Mouse (Mus musculus) fat pad, adult 2 months (tissue): ENCODE data around the gene Tent5c.

Source experiments
- DNase-seq: peaks from one replicate; pipeline ENCODE4 v3.0.0-alpha.2; 2011; ENCODE audit warnings: low read depth, low spot score; ENCODE audit errors: extremely low read depth

Tent5c gene

DNA sequence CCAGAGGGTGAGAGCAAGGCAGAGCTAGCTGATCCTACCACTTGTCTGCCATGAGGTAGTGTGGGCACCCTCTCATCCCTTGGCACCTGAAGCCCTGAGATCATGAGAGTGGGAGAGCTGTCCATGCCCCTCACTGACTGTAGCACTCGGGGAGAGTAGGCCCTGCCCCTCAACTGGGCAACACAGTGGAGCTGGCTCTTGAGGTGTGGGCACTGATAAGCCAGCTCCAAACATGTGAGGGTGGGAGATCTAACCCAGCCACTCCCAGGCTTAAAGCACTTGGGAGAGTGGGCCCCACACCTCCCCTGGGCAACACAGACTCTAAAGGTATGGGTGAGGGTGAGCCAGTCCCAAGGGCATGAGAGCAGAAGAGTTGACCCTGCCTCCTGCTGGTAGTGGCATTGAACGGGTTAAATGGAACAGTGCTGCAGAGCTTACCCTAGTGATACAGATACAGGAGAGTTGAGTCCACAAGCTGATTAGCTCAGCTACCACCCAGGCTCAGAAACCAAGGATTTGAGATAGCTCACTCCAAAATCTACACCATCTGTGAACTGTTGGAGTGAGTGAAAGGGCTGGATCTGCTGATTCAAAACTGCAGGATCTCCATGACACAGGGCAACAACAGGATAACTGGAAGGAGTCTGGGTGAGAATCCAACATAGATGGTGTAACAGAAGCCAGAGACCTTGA, 80.6 kb downstream of the Tent5c start:
- DNase-seq = no peak

DNA sequence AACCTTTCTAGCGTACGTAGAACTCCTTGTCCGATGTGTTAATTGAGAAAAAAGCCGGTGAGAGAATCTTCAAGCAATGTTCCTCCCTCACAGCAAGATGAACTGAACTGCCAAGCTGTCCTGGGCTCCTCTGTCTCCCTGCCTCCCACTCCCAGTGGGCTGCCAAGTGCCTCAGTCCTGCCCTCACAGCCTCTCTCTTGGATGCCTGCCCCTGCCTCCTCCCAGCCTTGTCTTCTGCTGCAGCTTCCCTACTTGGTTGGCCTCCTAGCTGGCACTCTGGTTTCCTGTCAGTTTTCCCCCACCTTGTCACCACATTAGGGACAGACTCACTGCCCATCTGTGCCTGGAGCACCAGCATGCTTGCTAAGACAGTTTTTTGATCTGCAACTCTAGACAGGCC, 86.5 kb downstream of the Tent5c start:
- no peak for DNase-seq
